Mouse (Mus musculus): Measurements from ENCODE around the gene C1qbp. TPM values are rescaled to one million over a fixed set of nuclear protein-coding genes. Genes with fewer than 3 reads are reported as not detected.

Gene C1qbp
- polyA plus RNA-seq (2016; fragmentation: Nextera tagmentation; extraction: Ambion mirVana) = 366 and 369 TPM in 2 replicates

DNA sequence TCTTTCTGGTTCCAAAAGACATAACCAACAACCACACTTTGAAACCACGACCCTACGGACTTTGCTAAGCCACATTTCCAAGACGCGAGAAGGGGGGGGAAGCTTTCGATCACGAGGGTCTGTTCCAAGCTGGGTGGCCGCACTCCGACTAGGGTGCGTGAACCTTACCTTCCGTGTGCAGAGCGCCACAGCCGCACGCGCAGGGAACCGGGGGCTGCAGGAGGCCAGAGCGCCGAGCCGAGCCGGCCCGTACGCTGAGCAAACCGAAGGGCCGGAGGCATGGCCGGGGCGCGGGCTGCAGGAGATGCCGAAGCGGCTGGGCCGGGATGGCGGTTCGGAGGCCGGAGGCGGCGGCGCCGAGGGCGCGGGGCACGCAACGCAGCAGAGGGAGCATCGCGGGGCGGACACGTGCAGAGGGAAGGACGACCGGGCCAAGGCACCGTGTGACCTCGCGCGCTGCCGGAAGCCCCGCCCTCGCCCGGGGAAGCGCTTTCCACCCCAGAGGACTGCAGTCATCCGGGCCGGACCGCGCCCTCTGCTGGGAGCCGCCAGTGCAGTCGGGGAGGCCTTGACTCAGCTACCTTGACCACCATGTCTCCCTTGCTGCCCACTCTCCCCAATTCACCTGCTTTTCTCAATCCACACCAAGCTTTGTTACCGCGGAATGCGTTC, at the start of gene C1qbp:
C1qbp (minus strand) TSS at position 470 of the 672 bp plus-strand sequence.
- H3K36me3 ChIP-seq (replicated peaks) = peaks cover 78% of the 10 kb centered on the region
- under 1% methylated on average over 64 of the region's 64 CpGs for WGBS
- H3K27ac ChIP-seq = peak within 1 kb of the TSS; percentile 94

GRCm38 (mm10) chr11:71032070-71032469, 49.2 kb upstream of the C1qbp start:
- DNase-seq (ENCODE audit: extremely low spot score, low spot score) = no peak
- no peaks in the 10 kb centered on the region for H3K27me3 ChIP-seq (ENCODE audit: poor library complexity, severe bottlenecking)

More for the DNA sequence above, at the start of gene C1qbp:
- Histone ChIP-seq H3K27me3 (ENCODE audit: poor library complexity, severe bottlenecking) (no peaks in the 10 kb centered on the region), H3K4me1 (peaks cover 17% of the 10 kb centered on the region), H3K4me3 (peak within 1 kb of the TSS; percentile 99), H3K9me3 (no peaks in the 10 kb centered on the region)
- DNase-seq (ENCODE audit: extremely low spot score, low spot score) = peak; percentile 92

GRCm38 (mm10) chr11:71029403-71030118, 46.7 kb upstream of the C1qbp start:
- 75% methylated on average over 3 of the region's 3 CpGs for WGBS
- no peaks in the 10 kb centered on the region for H3K27me3 ChIP-seq (ENCODE audit: poor library complexity, severe bottlenecking)
- H3K36me3 ChIP-seq (replicated peaks) = peaks cover 56% of the 10 kb centered on the region
- DNase-seq (ENCODE audit: extremely low spot score, low spot score) = no peak
- no peaks in the 10 kb centered on the region for H3K9me3 ChIP-seq
- peaks cover 39% of the 10 kb centered on the region for H3K4me1 ChIP-seq
- H3K27ac ChIP-seq = no peak overlapping the region
- no peak overlapping the region for H3K4me3 ChIP-seq

More at GRCm38 (mm10) chr11:71032070-71032469, 49.2 kb upstream of the C1qbp start:
- H3K4me1 ChIP-seq = peaks cover 39% of the 10 kb centered on the region
- WGBS = 75% methylated on average over 7 of the region's 7 CpGs
- no peaks in the 10 kb centered on the region for H3K9me3 ChIP-seq
- peaks cover 31% of the 10 kb centered on the region for H3K36me3 ChIP-seq (replicated peaks)
- H3K27ac ChIP-seq = peak overlapping the region; percentile 91
- H3K4me3 ChIP-seq = peak overlapping the region; percentile 62

DNA sequence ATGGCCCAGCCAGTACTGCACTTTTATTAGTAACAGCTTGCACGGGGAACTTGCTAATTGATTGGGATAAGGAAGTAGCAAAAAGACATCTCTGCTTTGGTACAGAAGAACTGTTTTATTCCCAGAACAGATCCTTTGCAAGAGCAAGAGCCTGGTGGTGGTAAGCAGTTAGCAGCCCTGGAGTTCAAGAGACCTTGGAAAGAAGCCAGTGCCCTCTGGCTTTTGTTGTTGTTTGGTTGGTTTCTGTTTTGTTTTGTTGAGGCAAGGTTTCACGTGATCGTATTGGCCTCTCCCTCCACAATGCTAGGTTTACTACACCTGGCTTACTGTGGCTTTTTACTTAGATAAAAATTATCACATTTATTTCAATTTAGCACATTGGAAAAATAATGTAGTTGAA, 45.5 kb upstream of the C1qbp start:
- Histone ChIP-seq H3K9me3 (no peaks in the 10 kb centered on the region), H3K4me1 (peaks cover 26% of the 10 kb centered on the region), H3K27ac (no peak overlapping the region), H3K36me3 (replicated peaks) (peaks cover 69% of the 10 kb centered on the region), H3K27me3 (ENCODE audit: poor library complexity, severe bottlenecking) (no peaks in the 10 kb centered on the region), H3K4me3 (no peak overlapping the region)
- DNase-seq (ENCODE audit: extremely low spot score, low spot score) = no peak
- 85% methylated on average over 3 of the region's 3 CpGs for WGBS

GRCm38 (mm10) chr11:71019201-71020068, 36.6 kb upstream of the C1qbp start, which contains the start of the genes Mis12 and Derl2:
TSS of gene Mis12 (plus strand) at chr11:71019611.
TSS of gene Derl2 (minus strand) at chr11:71019841.
- under 1% methylated on average over 71 of the region's 71 CpGs for WGBS
- H3K9me3 ChIP-seq = no peaks in the 10 kb centered on the region
- peak; percentile 98 for DNase-seq (ENCODE audit: extremely low spot score, low spot score)

DNA sequence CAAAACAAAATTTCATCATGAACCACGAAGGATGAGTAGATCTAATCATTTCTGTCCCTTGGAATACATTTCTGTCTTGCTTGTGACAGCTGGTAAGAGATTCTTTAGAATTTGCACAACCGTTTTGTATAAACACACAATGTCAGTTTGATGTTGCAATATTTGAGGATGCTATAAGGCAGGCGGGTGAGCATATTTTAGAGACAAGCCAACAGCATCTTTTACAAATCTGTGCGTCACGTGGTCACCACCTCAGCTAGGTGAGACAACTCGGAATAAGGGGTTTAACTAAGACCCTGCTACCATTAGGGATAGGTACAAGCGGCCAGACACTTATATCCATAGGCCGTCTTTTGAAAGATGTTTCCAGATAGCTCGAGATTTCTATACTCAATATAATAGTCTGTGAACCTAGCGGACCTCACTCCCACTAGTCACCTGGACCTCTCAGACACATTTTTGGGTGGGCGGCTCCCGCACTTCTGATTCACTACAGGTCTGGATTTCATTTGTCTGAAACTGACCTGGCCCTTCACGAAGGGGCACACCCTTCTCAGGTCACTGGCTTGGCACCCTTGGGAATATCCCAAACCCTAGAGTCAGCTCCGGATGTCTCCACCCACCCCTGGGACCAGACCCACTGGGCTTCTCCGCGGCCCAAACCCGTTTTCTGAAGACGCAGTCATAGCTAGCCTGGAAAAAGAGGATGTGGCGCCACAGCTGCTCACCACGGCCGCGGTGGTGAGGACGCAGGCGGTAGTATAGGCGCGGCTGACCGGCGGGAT, 35.8 kb upstream of the C1qbp start:
- Histone ChIP-seq H3K4me1 (peaks cover 39% of the 10 kb centered on the region), H3K27ac (peak overlapping the region; percentile 97), H3K9me3 (no peaks in the 10 kb centered on the region), H3K4me3 (peak overlapping the region; percentile 87), H3K36me3 (replicated peaks) (peaks cover 42% of the 10 kb centered on the region), H3K27me3 (ENCODE audit: poor library complexity, severe bottlenecking) (no peaks in the 10 kb centered on the region)
- 6% methylated on average over 28 of the region's 28 CpGs for WGBS
- no peak for DNase-seq (ENCODE audit: extremely low spot score, low spot score)

More at GRCm38 (mm10) chr11:71019201-71020068, 36.6 kb upstream of the C1qbp start, which contains the start of the genes Mis12 and Derl2:
- H3K27ac ChIP-seq = peak within 1 kb of the TSS; percentile 97
- peak within 1 kb of the TSS; percentile 87 for H3K4me3 ChIP-seq
- peaks cover 43% of the 10 kb centered on the region for H3K36me3 ChIP-seq (replicated peaks)
- peaks cover 39% of the 10 kb centered on the region for H3K4me1 ChIP-seq
- no peaks in the 10 kb centered on the region for H3K27me3 ChIP-seq (ENCODE audit: poor library complexity, severe bottlenecking)

DNA sequence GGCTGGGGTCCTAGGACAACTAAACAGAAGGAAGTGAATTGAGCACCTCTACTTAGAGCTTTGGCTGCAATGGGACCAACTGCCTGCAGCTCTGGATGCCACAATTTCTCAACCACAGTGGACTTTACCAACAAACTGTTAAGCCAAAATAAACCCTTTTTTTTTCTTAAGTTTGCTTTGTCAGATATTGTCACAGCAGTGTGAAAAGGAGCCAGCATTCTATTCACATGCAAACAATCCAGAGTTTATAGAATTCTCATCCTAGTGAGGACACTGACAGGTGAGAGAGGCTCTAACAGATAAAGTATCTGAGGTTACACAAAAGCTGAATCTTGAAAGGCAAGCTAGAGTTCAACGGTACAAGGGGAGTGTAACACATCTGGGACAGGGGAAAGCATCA, 34.2 kb upstream of the C1qbp start:
- WGBS = 95% methylated on average over 1 of the region's 1 CpGs
- peaks cover 39% of the 10 kb centered on the region for H3K4me1 ChIP-seq
- H3K27me3 ChIP-seq (ENCODE audit: poor library complexity, severe bottlenecking) = no peaks in the 10 kb centered on the region
- H3K27ac ChIP-seq = no peak overlapping the region
- peaks cover 42% of the 10 kb centered on the region for H3K36me3 ChIP-seq (replicated peaks)
- no peaks in the 10 kb centered on the region for H3K9me3 ChIP-seq
- H3K4me3 ChIP-seq = no peak overlapping the region
- no peak for DNase-seq (ENCODE audit: extremely low spot score, low spot score)

- WGBS = 95% methylated on average over 7 of the region's 7 CpGs
- peaks cover 12% of the 10 kb centered on the region for H3K4me1 ChIP-seq
- H3K27me3 ChIP-seq (ENCODE audit: poor library complexity, severe bottlenecking) = no peaks in the 10 kb centered on the region
- no peak overlapping the region for H3K27ac ChIP-seq
- DNase-seq (ENCODE audit: extremely low spot score, low spot score) = no peak
- peaks cover 60% of the 10 kb centered on the region for H3K36me3 ChIP-seq (replicated peaks)
- no peak overlapping the region for H3K4me3 ChIP-seq
- no peaks in the 10 kb centered on the region for H3K9me3 ChIP-seq
These were observed 29.9 kb upstream of the C1qbp start for GRCm38 (mm10) chr11:71012743-71013142.

- H3K36me3 ChIP-seq (replicated peaks) = peaks cover 56% of the 10 kb centered on the region
- H3K27ac ChIP-seq = no peak overlapping the region
- no peaks in the 10 kb centered on the region for H3K27me3 ChIP-seq (ENCODE audit: poor library complexity, severe bottlenecking)
- 92% methylated on average over 3 of the region's 3 CpGs for WGBS
- no peaks in the 10 kb centered on the region for H3K9me3 ChIP-seq
- peaks cover 8% of the 10 kb centered on the region for H3K4me1 ChIP-seq
- no peak overlapping the region for H3K4me3 ChIP-seq
- no peak for DNase-seq (ENCODE audit: extremely low spot score, low spot score)
These were observed 25.5 kb upstream of the C1qbp start for GRCm38 (mm10) chr11:71008321-71008720.

- Histone ChIP-seq H3K27me3 (ENCODE audit: poor library complexity, severe bottlenecking) (no peaks in the 10 kb centered on the region), H3K4me3 (no peak overlapping the region), H3K36me3 (replicated peaks) (peaks cover 51% of the 10 kb centered on the region), H3K9me3 (no peaks in the 10 kb centered on the region), H3K4me1 (peaks cover 13% of the 10 kb centered on the region), H3K27ac (no peak overlapping the region)
- 94% methylated on average over 7 of the region's 7 CpGs for WGBS
- no peak for DNase-seq (ENCODE audit: extremely low spot score, low spot score)
These were observed 25.0 kb upstream of the C1qbp start for GRCm38 (mm10) chr11:71007831-71008230.

GRCm38 (mm10) chr11:71007026-71007425, 24.2 kb upstream of the C1qbp start:
- 95% methylated on average over 6 of the region's 6 CpGs for WGBS
- DNase-seq (ENCODE audit: extremely low spot score, low spot score) = no peak
- H3K27me3 ChIP-seq (ENCODE audit: poor library complexity, severe bottlenecking) = no peaks in the 10 kb centered on the region
- H3K9me3 ChIP-seq = no peaks in the 10 kb centered on the region
- peaks cover 21% of the 10 kb centered on the region for H3K4me1 ChIP-seq
- no peak overlapping the region for H3K4me3 ChIP-seq
- no peak overlapping the region for H3K27ac ChIP-seq
- peaks cover 43% of the 10 kb centered on the region for H3K36me3 ChIP-seq (replicated peaks)

- WGBS = 58% methylated on average over 5 of the region's 5 CpGs
These were observed 22.2 kb upstream of the C1qbp start for GRCm38 (mm10) chr11:71005046-71005445.

More at GRCm38 (mm10) chr11:71005046-71005445, 22.2 kb upstream of the C1qbp start:
- Histone ChIP-seq H3K36me3 (replicated peaks) (peaks cover 35% of the 10 kb centered on the region), H3K4me3 (peak overlapping the region; percentile 86), H3K27me3 (ENCODE audit: poor library complexity, severe bottlenecking) (no peaks in the 10 kb centered on the region), H3K27ac (peak overlapping the region; percentile 87), H3K9me3 (no peaks in the 10 kb centered on the region), H3K4me1 (peaks cover 22% of the 10 kb centered on the region)
- no peak for DNase-seq (ENCODE audit: extremely low spot score, low spot score)
